Mouse (Mus musculus) layer of hippocampus, adult 18-20 months (tissue): ENCODE results near the gene Dexi. TPM values are rescaled to one million over a fixed set of nuclear protein-coding genes. Genes with fewer than 3 reads are reported as not detected.

Experiments
- DNase-seq, 2 experiments: peaks; one replicate each; pipeline ENCODE4 v3.0.0; 2022; ENCODE audit warnings: low spot score in 2 of 2
- long read RNA-seq: library from polyadenylated mRNA; stranded (forward); transcript quantifications from one replicate; pipeline ENCODE4 v2.0.0, GENCODE M21; 2021
- total RNA-seq, 2 experiments: library from RNA; stranded (reverse); gene quantifications; 2 replicates each; pipeline ENCODE4 v1.2.3; 2021

The Dexi gene
- total RNA-seq: 10 to 100 TPM; 62.8 to 67.7 TPM
- long read RNA-seq, transcript Dexi-201 (2 exons, 1,389 nt): major isoform, 60 of 76 reads
- long read RNA-seq, partial matches to known transcripts: 0 of 76 reads
- long read RNA-seq, other reads (novel, unspliced or antisense): 16 of 76 reads

- peak; percentile 96 to 98 for DNase-seq
Observed at GRCm38 (mm10) chr16:10542698-10543365, at the start of gene Dexi. Gene Dexi (minus strand): TSS chr16:10543054.

- peak in 1 of 2 experiments; percentile 49 for DNase-seq
Observed at GRCm38 (mm10) chr16:10586546-10586945, 43.7 kb upstream of the Dexi start.

GRCm38 (mm10) chr16:10585165-10585564 is 42.3 kb upstream of the Dexi start:
- no peak for DNase-seq

GRCm38 (mm10) chr16:10581234-10581898 is 38.5 kb upstream of the Dexi start:
- DNase-seq: no peak

- DNase-seq: no peak
Observed at GRCm38 (mm10) chr16:10578376-10578775, 35.5 kb upstream of the Dexi start.

GRCm38 (mm10) chr16:10577548-10577947 is 34.7 kb upstream of the Dexi start:
- DNase-seq: no peak

- no peak for DNase-seq
Observed at GRCm38 (mm10) chr16:10575915-10576314, 33.1 kb upstream of the Dexi start.

GRCm38 (mm10) chr16:10574936-10575335 is 32.1 kb upstream of the Dexi start:
- no peak for DNase-seq

- no peak for DNase-seq
Observed at GRCm38 (mm10) chr16:10571820-10572219, 29.0 kb upstream of the Dexi start.

GRCm38 (mm10) chr16:10570708-10571107 is 27.9 kb upstream of the Dexi start:
- peak; percentile 39 to 74 for DNase-seq

GRCm38 (mm10) chr16:10569809-10570395 is 27.0 kb upstream of the Dexi start:
- no peak for DNase-seq

- no peak for DNase-seq
Observed at GRCm38 (mm10) chr16:10567153-10567552, 24.3 kb upstream of the Dexi start.

- peak; percentile 46 to 78 for DNase-seq
Observed at GRCm38 (mm10) chr16:10565278-10565885, 22.5 kb upstream of the Dexi start.

- DNase-seq: no peak
Observed at GRCm38 (mm10) chr16:10559991-10560390, 17.1 kb upstream of the Dexi start.

- no peak for DNase-seq
Observed at GRCm38 (mm10) chr16:10553858-10554257, 11.0 kb upstream of the Dexi start.

- no peak for DNase-seq
Observed at GRCm38 (mm10) chr16:10551592-10551991, 8.7 kb upstream of the Dexi start.

GRCm38 (mm10) chr16:10549600-10549999 is 6.7 kb upstream of the Dexi start:
- DNase-seq: peak; percentile 67 to 86

GRCm38 (mm10) chr16:10548938-10549337 is 6.1 kb upstream of the Dexi start:
- DNase-seq: no peak

- no peak for DNase-seq
Observed at GRCm38 (mm10) chr16:10546865-10547264, 4.0 kb upstream of the Dexi start.

GRCm38 (mm10) chr16:10544995-10545622 is 2.3 kb upstream of the Dexi start, which contains the start of gene Clec16a:
Gene Clec16a (plus strand): TSS chr16:10545339.
- peak; percentile 96 for DNase-seq

- no peak for DNase-seq
Observed at GRCm38 (mm10) chr16:10542266-10542665, 588 bp downstream of the Dexi start.
